Mouse (Mus musculus): ENCODE data around the gene Slc25a31.

Slc25a31 gene

GRCm38 (mm10) chr3:40708655-40709054 lies at the start of gene Slc25a31:
TSS of gene Slc25a31 (plus strand) at chr3:40708855.
- no peak for DNase-seq (ENCODE audit: inconsistent age in 2 of 2, low spot score in 1 of 2)

- no peak for DNase-seq (ENCODE audit: inconsistent age in 2 of 2, low spot score in 1 of 2)
These were observed 48.4 kb upstream of the Slc25a31 start for GRCm38 (mm10) chr3:40660231-40660630.

GRCm38 (mm10) chr3:40666109-40666508 lies 42.5 kb upstream of the Slc25a31 start:
- peak in 1 of 2 experiments; percentile 28 for DNase-seq (ENCODE audit: inconsistent age in 2 of 2, low spot score in 1 of 2)

- DNase-seq (ENCODE audit: inconsistent age in 2 of 2, low spot score in 1 of 2), result no peak
These were observed 41.6 kb upstream of the Slc25a31 start for GRCm38 (mm10) chr3:40666861-40667719.

- DNase-seq (ENCODE audit: inconsistent age in 2 of 2, low spot score in 1 of 2), result no peak
These were observed 39.8 kb upstream of the Slc25a31 start for GRCm38 (mm10) chr3:40668889-40669288.

GRCm38 (mm10) chr3:40669395-40669794 lies 39.3 kb upstream of the Slc25a31 start:
- no peak for DNase-seq (ENCODE audit: inconsistent age in 2 of 2, low spot score in 1 of 2)

GRCm38 (mm10) chr3:40673515-40673914 lies 35.1 kb upstream of the Slc25a31 start:
- DNase-seq (ENCODE audit: inconsistent age in 2 of 2, low spot score in 1 of 2), result no peak

GRCm38 (mm10) chr3:40674873-40675405 lies 33.7 kb upstream of the Slc25a31 start:
- no peak for DNase-seq (ENCODE audit: inconsistent age in 2 of 2, low spot score in 1 of 2)

- no peak for DNase-seq (ENCODE audit: inconsistent age in 2 of 2, low spot score in 1 of 2)
These were observed 29.8 kb upstream of the Slc25a31 start for GRCm38 (mm10) chr3:40678856-40679255.

GRCm38 (mm10) chr3:40682404-40682803 lies 26.3 kb upstream of the Slc25a31 start:
- peak; percentile 51 to 74 for DNase-seq (ENCODE audit: inconsistent age in 2 of 2, low spot score in 1 of 2)

- no peak for DNase-seq (ENCODE audit: inconsistent age in 2 of 2, low spot score in 1 of 2)
These were observed 25.5 kb upstream of the Slc25a31 start for GRCm38 (mm10) chr3:40683171-40683570.

- DNase-seq (ENCODE audit: inconsistent age in 2 of 2, low spot score in 1 of 2), result peak in 1 of 2 experiments; percentile 27
These were observed 22.7 kb upstream of the Slc25a31 start for GRCm38 (mm10) chr3:40685855-40686515.

- no peak for DNase-seq (ENCODE audit: inconsistent age in 2 of 2, low spot score in 1 of 2)
These were observed 21.8 kb upstream of the Slc25a31 start for GRCm38 (mm10) chr3:40686836-40687235.

GRCm38 (mm10) chr3:40687588-40687987 lies 21.1 kb upstream of the Slc25a31 start:
- no peak for DNase-seq (ENCODE audit: inconsistent age in 2 of 2, low spot score in 1 of 2)

GRCm38 (mm10) chr3:40691566-40691965 lies 17.1 kb upstream of the Slc25a31 start:
- DNase-seq (ENCODE audit: inconsistent age in 2 of 2, low spot score in 1 of 2), result no peak

- no peak for DNase-seq (ENCODE audit: inconsistent age in 2 of 2, low spot score in 1 of 2)
These were observed 15.2 kb upstream of the Slc25a31 start for GRCm38 (mm10) chr3:40693435-40693834.

GRCm38 (mm10) chr3:40693960-40694359 lies 14.7 kb upstream of the Slc25a31 start:
- no peak for DNase-seq (ENCODE audit: inconsistent age in 2 of 2, low spot score in 1 of 2)

GRCm38 (mm10) chr3:40694438-40694837 lies 14.2 kb upstream of the Slc25a31 start:
- DNase-seq (ENCODE audit: inconsistent age in 2 of 2, low spot score in 1 of 2), result peak in 1 of 2 experiments; percentile 29

GRCm38 (mm10) chr3:40695162-40695561 lies 13.5 kb upstream of the Slc25a31 start:
- DNase-seq (ENCODE audit: inconsistent age in 2 of 2, low spot score in 1 of 2), result no peak

GRCm38 (mm10) chr3:40698834-40699233 lies 9.8 kb upstream of the Slc25a31 start:
- no peak for DNase-seq (ENCODE audit: inconsistent age in 2 of 2, low spot score in 1 of 2)

GRCm38 (mm10) chr3:40704816-40705430 lies 3.7 kb upstream of the Slc25a31 start:
- no peak for DNase-seq (ENCODE audit: inconsistent age in 2 of 2, low spot score in 1 of 2)
